Mouse (Mus musculus) lung, postnatal 0 days (tissue): ENCODE data around the gene Naa50.
A peak's percentile ranks its signal among the peaks of the same experiment; 100 is the strongest.

Experiments used
- CTCF ChIP-seq: IDR thresholded peaks from 2 replicates; pipeline ENCODE4 v1.5.1; 2016; ENCODE audit warnings: antibody characterized with exemption, mild to moderate bottlenecking
- EP300 ChIP-seq: IDR thresholded peaks from 2 replicates; pipeline ENCODE4 v1.6.1; 2016; ENCODE audit warnings: antibody characterized with exemption, mild to moderate bottlenecking, control low read depth

DNA sequence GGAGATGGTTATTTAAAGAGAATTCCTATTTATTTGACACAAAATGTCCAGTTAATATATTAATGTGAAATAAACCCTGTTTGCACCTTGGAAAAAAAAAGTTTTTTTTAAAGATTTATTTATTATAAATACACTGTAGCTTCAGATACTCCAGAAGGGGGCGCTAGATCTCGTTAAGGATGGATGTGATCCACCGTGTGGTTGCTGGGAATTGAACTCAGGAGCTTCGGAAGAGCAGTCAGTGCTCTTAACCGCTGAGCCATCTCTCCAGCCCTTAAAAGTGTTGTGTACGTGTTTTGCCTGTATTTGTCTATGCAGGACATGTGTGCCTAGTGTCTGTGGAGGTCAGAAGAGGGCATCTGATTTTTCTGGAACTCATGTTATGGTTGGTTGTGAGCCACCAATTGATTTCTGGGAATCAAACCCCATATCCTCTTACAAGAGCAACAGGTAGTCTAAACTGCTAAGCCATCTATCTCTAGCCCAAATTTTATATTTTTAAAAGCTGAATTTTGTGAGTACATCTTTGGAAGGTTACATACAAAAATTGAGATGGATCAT, 14.9 kb downstream of the Naa50 start:
- TF ChIP-seq CTCF (peak; percentile 31), EP300 (no peak)
